Mouse (Mus musculus) kidney, adult 18-20 months (tissue): ENCODE results near the gene Zdhhc7.

ENCODE experiments used
- DNase-seq: peaks from one replicate; pipeline ENCODE4 v3.0.0; 2021

Zdhhc7 gene

DNA sequence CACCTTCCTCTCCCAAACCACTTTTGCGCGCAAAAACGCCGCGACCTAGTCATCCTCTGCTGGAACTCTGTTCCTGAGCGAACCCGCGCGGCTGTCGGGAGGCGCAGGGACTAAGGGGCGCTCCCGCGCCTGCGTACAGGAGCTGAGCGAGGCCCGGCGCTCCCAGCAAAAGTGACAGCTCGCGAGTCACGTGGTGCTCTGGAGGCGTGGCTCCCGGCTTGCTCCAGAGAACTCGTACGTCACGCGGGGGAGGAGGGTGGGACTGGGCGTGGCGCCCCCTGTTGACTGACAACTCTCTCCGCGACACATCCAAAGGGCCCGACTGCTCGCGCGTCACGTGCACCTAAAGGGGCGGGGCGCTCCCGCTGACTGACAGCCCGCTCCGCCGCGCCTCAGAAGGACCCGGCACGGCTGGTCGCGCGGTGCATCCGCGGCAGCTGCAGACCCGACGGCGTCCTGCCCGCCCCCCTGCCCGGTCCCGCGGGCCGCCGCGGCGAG is 12.5 kb upstream of the Zdhhc7 start, which contains the start of gene 6430548M08Rik:
TSS of gene 6430548M08Rik (plus strand) at position 395 of the 498 bp plus-strand sequence.
- peak; percentile 100 for DNase-seq

DNA sequence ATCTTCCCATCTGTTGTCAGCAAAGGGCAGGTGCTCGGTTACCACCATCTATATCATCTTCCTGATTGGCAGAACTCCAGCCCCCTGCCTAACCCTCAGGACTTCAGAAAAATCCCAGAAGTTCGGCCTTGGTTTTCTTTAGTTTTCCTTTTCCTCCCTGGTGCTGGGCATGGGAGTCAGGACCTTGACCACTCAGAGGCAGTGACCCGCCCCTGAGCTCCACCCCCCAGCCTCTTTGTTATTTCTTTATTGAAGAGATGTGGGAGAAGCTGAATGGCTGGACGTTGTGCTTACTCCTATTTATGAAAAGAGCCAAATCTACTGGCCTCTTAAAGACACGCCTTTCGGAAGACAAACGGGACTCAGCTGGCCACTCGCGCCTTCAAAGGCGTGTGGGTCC is 12.0 kb upstream of the Zdhhc7 start:
- DNase-seq = no peak

DNA sequence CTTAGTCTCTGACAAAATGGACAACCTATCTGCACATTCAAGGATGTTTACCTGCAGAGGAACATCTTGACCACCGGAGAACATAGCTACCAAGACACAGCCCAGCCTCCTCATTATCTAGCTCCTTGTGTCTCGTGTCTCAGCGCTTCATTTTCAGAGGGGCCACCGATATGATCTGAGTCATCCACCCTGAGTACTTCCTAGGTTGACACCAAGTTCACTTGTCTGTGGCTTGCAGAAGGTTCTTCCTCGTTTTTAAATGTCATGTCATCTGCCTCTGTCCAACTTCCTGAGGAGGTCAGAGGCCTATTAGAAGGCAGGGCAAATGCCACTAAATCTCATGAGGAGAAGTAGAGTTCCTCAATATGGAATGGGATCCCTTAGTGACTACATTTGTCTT is 11.3 kb upstream of the Zdhhc7 start:
- DNase-seq = no peak

DNA sequence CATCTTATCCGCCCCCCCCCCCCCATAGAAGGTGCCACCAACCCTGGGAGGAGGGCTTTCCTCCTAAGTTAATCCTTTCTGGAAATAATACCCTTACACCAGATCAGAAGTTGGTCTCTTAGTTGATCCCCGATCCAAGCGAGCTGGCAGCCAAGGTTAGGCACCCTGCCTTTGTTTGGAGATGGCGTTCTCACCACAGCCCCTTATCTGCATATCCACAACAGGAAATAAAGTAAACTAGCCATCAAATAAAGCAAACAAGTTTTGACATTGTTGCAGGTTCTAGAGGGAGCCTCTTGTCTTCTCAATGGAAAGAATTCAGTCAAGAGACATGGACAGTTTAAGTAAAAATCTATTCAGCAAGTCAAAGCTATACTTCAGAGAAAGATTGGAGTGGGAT is 10.1 kb upstream of the Zdhhc7 start:
- no peak for DNase-seq

DNA sequence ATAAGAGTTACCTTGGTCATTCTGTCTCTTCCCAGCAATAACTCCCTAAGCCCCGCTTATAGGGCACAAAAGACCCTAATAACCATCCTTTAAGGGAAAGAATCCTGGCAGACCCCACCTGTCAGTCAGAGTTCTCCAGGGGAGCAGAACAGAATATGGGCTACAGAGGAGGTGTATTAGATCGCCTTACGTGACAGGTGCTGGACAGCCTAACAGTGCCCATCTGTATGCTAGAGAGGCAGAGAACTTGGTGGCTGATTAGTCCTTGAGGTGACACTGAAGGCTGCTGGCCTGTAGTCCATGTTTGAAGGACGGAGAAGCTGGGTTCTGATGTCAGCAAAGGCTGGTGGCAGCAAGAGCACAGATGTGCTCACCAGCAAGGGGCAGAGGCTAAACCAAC is 9.7 kb upstream of the Zdhhc7 start:
- DNase-seq = no peak

DNA sequence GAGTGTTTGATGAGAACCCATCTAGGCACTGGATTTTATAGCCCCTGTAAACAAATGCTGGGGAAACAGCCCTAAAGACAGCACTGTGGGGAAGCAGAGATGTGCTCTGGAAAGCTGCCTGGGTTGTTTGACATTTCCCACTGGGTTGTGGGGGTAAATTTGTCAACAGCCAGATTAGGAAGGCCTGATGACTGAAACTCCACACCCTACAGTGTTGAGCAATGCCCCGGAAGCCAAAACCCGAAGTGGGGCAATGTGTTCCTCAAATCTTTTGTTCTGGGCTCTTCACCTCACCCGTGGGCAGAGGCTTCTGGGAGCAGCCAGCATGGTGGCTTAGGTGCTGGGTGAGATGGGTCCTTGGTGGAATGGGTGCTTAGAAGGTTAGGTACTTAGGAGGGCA is 7.9 kb upstream of the Zdhhc7 start:
- DNase-seq = no peak

DNA sequence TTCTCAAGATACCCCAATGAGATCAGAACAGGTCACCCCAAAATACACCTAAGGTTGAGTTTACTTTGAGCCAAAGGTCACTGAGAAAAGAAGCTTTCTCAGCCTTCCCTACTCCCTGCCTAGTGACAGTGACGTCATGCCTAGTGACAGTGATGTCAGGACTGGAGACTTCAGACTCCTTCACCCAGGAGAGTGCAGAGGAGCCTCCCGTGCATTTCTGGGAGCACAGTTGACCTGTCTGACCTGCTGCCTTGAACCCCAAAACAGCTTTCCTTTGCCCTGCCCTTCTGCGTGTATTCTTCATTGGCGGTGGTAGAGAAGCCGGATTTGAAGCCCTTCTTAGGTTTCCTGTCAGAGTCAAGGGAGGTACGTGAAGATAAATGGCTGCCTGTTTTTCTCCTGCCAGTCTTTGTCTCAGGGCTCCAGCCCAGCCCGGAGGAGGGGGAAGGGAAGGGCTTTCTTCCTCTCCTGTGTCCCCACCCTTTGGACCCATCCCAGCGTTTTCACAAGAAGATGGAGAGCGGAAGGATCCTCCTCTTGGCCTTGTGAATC is 3.5 kb upstream of the Zdhhc7 start:
- peak; percentile 66 for DNase-seq

DNA sequence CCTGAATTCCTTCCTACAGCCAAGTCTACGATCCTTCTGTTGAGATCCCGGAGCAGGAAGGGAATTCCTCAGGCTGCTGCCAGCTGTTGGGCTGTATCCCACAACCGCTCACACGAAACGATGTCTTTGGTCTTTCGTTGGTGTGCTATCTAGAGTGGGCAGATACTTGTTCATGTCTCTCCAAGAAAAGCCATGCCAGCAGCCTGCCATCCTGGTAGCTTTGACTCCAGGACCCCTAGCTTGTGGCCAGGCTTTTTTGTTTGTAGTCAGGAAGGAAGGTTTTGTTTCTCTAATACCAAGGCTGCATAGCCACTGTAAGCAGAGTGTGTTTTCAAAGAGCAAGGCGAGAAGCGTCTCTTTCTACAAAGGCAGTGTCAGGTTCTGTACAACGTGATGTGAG is 2.6 kb upstream of the Zdhhc7 start:
- no peak for DNase-seq

DNA sequence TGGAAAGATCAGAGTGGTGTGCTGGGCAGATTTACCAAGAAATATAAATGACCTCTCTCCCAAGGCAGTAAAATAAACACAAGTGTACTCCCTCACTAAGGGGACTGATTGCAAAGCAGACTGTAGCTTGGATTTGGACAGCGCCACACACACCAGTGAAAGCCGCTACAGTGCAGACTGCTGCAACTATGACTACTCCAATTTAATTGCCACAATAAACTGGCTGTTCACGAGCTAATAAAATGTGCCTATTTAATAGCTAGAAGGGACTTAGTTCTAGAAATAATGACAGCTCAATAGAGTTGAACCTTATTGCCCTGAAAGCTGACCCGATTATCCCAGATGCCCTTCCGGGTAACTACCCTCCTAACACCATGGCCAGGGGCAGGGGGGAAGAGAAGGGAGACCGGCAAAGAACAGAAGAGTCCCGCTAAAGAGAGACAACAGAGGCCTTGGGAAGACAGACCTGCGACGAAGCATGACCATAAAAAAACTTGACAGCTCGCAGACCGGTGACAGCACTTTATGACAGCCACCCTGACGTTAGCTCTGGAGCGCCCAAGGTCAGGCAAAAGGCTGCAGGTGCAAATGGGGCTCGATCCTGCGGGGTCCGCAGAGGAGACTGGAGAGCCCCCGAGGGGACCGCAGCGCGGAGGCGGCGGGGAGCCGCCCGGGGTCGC is 754 bp downstream of the Zdhhc7 start:
- no peak for DNase-seq

DNA sequence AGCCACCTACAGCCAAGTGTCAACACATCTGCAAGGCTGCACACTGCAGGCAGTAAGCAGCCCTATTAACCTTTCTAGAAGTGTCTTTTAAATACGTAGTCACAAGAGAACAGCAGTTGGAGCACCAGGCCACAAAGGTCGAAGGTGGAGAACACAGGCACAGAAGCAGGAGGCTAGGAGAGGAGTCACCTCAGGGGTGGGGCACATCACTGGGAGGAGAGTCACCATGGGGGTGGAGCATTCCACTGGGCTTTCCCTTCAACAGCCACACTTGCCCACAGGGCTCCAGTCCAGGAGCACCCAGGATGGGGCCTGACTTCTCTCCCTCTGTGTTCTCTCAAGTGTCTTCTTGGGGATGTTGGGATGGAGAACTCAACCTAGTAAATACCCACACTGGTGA is 4.8 kb downstream of the Zdhhc7 start:
- no peak for DNase-seq

DNA sequence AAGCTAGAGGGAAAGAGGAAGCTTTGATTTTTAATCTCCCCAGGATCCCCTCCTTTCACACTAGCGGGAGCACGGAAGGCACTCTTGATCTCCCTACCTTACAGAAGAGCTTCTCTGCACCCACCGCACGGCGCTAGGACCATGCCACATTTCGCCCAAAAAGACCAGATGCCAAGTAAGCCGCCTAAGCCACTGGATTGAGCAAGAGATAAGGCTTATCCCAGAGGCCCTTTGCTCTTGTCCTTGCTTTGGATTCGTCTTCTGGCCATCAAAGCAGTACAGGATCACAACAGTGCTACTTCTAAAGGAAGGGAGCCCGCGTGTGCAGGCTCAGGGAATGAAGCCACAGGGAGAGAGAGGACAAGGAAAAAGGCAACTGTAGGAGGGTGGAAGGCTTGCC is 6.5 kb downstream of the Zdhhc7 start:
- no peak for DNase-seq

DNA sequence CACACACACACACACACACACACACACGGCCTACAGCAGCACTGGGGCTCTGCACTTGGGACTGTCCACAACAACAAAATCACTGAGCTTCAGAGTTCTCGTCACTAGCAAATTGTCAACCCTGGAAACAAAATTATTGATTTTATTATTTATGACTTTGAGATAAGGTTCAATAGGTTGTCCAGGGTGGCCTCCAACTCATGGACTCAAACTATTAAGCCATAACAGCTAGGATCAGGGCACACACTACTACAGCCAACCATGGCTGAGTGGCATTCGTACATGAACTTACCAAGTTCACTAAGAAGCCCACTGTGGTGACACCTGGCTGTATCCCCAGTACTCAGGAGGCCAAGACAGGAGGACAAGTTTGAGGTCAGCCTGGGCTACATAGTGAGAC is 8.2 kb downstream of the Zdhhc7 start:
- DNase-seq = no peak

DNA sequence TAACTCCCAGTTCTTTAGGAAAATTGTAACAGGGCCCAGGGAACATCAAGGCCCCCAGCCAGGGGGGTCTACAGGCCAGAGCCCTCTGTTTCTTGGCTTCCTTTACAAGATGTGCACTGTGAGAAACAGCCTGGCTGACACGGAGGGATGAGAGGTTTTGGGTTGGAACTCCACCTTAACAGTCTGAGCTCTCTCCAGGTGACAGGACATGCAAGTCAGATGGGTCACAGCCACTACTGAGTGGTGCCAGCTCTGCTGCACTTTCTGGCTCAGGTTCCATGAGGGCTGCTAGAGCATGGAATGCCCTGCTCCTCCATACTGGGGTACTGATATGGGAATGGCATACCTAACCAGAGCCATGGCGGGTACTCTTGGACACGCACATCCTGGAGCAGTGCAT is 10.2 kb downstream of the Zdhhc7 start:
- DNase-seq = no peak

DNA sequence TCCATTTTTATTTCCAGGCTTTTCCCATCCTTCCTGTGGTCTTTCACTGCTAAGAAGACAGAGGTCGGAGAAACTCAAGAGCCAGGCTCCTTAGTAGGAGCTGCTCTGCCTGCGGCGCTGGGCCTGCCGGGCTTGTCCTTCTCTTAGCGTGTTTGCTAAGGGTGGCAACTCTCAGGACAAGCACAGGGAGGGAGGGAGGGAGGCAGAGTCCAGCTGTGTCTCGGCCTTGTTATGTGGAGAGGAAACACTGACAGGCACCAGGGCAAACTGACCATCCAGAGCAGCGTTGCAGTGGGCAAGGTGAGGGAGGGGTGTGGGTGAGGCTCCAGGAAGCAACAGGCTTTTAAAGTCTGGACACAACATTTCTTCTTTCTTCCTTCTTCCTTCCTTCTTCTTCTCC is 11.8 kb downstream of the Zdhhc7 start:
- DNase-seq = no peak

DNA sequence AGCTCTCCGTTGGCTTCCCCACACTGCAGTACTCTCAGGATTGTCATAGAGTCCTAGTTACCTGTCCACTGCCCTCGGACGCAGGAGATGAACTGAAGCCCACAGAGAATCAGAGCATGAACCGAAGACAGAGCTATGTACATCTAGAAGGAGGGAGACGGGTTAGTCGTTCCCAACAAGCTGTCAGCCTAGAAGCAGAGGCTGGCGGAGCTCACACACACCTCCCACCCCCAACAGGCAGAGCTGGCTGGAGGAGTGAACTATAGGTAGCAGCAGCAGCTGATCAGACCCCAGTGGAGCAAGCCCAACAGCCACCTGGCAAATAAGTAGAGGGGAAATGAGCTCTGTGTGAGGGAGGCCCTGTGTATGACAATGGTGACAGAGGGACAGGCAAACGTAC is 16.5 kb downstream of the Zdhhc7 start:
- DNase-seq = no peak

DNA sequence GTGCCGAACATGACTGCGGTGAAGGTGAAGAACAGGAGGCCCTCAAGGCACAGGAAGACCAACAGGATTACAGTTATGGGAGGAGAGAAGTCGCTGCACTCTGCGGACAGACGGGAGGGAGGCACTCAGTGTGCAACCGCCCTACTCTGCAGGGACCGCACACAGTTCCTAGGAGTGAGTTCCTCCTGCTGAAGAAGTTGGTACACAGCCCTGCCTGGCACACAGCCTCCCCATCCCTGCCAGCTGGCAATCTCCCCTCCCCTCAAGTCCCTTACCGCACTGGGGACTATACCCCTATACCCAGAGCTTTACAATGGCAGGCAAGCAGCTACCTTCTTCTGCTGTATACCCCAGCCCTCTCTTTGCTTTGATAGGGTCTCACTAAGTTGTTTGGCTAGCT is 18.0 kb downstream of the Zdhhc7 start:
- no peak for DNase-seq

DNA sequence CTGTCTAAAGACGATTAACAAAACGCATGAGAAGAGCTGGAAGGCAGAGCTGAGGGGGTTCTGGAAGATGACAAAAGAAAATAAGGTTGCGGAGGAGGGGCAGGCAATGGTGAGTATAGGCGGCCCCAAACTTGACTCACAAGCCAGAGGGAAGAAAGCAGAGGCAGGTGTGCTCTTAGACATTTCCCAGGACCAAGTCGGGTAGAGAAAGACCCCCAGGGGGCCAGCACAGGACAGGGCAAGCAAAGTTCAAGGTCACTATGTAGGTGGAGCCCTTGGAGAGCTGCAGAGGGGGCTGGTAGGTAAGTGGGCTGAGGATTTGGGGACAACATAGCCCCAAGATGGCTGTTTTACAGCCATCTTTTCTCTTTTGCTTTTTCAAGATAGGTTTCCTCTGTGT is 21.9 kb downstream of the Zdhhc7 start:
- DNase-seq = no peak

DNA sequence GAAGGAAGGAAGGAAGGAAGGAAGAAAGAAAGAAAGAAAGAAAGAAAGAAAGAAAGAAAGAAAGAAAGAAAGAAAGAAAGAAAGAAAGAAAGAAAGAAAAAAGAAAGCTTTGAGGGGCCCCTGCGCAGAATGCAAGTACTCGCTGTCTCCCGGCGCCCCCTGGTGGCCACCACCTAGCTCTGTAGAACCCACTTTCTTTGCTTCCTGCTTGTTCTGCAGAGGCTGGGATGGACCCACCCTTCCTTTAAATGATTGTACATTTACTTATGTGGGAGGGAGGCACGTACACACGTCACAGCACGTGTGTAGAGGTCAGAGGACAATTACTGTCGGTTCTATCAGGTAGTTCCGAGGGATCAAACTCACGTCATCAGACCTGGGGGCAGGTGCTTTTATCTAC is 23.2 kb downstream of the Zdhhc7 start:
- DNase-seq = peak; percentile 81

DNA sequence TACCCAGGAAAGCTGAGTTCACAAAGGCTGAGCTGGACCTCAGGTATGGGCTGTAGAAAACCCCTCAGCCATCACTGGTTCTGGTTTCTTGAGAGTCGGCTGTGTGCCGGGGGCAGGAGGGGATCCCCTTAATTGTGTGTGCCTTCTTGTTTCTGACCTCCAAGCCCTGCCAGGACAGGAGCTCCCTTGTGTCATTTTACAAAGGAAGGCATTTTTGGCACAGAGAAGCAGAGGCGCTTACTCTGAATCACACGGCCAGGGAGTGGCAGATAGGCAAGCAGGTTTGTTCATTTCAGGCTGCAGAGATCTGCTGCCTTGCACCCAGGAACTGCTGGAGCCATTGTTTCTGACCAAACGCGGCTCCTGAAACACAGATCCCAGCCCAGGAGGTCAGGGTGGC is 25.9 kb downstream of the Zdhhc7 start:
- no peak for DNase-seq

DNA sequence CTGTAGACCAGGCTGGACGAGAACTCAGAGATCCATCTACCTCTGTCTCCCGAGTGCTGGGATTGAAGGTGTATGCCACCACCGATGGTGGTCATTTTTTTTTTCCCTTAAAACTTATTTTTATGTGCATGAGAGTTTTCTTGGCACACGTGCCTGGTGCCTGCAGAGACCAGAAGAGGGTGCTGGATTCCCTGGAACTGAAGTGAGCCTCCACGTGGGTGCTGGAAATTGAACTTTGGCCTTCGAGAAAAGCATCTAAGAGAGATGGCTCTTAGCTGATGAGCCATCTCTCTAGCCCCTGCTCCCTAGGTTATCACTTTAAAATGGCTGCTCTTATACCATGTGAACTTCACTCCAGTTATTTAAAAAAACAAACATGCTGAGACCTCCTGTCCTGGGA is 26.8 kb downstream of the Zdhhc7 start:
- DNase-seq = peak; percentile 42

DNA sequence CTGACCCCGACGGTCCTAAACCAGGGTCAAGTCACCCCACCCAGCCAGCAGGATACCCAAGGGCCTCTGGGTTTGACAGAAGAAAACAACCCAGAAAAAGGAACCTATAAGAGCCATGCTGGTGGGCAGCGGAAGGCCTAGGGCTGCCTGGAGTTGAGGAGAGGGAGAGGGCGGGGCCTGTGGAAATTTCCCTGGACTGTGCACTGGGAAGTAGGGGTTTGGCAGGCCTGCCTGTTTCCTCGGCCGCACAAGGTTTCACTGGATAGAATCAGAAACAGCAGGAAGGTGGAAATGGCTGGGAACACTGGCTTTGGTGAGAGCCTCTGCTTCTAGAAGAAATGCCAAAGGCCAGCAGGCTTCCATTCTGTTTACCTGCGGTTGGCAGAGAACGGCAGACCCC is 28.5 kb downstream of the Zdhhc7 start:
- peak; percentile 37 for DNase-seq

DNA sequence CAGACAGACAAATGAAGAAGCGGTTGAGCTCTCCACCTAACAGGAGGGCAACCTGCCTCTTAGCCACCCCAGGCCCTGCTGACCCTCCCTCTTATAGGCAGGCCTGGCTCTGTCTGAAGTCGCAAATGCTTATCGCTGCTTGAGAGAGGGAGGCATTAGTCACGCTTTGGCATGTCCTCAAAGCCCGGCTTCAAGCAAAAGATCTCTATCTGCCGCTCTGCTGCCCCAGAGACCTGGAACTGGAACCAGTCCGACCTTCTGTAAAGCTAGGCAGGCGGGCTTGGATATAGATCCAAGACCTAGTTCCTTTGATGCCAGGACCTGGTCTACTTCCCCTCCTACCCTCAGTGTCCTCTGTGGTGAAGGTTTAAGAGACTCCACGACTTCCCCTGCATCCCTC is 29.0 kb downstream of the Zdhhc7 start:
- peak; percentile 31 for DNase-seq

DNA sequence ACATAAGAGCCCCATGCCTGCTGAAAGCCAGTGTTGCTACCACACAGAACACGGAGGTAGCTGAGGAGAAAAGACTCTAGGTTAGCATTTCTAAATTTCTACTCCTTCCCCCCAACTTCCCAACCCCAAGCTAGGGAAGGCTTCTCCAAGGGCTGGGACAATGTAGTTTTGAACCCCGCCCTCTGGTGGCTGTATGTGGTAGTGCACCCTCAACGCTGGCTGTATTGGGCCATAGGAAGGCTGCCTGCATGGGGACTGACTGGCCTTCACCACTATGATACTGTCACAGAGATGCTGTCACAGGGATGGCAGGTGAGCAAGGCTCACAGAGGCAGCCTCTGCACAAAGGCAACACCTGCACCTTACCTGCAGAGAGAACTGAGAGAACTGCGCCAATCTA is 29.6 kb downstream of the Zdhhc7 start:
- peak; percentile 91 for DNase-seq

DNA sequence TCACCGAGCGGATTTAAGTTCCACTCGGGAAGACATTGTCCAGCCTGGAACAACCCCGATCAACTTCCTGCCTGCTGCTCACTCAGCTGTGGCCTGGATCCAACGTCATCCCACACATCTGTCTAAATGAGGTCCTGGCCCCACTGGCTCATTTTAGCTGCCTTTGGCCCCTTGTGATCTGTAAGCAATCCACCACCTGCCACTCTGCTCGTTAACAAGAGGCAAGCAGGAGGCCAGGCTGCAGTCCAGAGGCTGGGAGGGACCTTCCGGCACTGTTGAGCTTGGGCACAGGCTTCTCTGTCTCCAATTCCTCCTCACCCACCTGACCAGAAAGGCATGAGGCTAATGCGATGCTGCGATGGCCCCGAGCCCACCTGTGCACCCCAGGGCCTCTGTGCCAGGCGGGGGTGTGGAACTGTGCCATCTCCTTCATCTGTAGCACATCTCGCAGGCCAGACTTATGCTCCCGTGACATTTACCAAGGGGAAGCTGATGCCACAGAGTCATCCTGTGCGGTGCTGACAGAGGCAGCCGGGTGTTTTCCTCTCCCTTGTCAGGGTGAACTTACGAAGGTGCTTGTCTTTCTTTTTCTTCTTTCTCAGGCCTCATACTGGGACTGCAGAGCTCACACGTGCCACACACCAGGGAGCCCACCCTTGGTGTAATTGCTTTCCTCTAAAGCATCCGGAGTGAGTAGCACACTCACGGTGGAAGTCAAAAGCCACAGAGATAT is 33.2 kb downstream of the Zdhhc7 start:
- peak; percentile 62 for DNase-seq
